Mouse (Mus musculus): ENCODE measurements around the gene Avp. TPM values are rescaled to one million over a fixed set of nuclear protein-coding genes. Genes with fewer than 3 reads are reported as not detected.

Gene Avp
- total RNA-seq, 1 experiment from 2014 or later, result not detected

Other genes with a start within 250 kb of the Avp start
- gene Cpxm1, start 185.0 kb downstream of the Avp start, total RNA-seq (2017), result 0.12 TPM in 1 of 2 replicates, not detected in the other
- not detected in 2 replicates for gene Gm28372, start 177.3 kb downstream of the Avp start, total RNA-seq (2017)
- not detected in 2 replicates for gene 1700020A23Rik, start 177.3 kb downstream of the Avp start, total RNA-seq (2017)
- gene Tmem239, start 176.1 kb downstream of the Avp start, total RNA-seq (2017), result not detected in 2 replicates
- 208 and 223 TPM in 2 replicates for gene Vps16, start 158.2 kb downstream of the Avp start, total RNA-seq (2017)
- gene Pced1a, start 157.9 kb downstream of the Avp start, total RNA-seq (2017), result 16.9 TPM in 2 replicates
- 106 and 115 TPM in 2 replicates for gene Ptpra, start 132.3 kb downstream of the Avp start, total RNA-seq (2017)
- 22.0 and 26.0 TPM in 2 replicates for gene Mrps26, start 18.8 kb downstream of the Avp start, total RNA-seq (2017)
- gene Oxt, start 6.4 kb downstream of the Avp start, total RNA-seq (2017), result not detected in 2 replicates
- 12.0 and 18.9 TPM in 2 replicates for gene Fastkd5, start 47.5 kb upstream of the Avp start, total RNA-seq (2017)
- gene Ubox5, start 47.5 kb upstream of the Avp start, total RNA-seq (2017), result 3.3 and 4.3 TPM in 2 replicates
- gene Lzts3, start 60.2 kb upstream of the Avp start, total RNA-seq (2017), result 0.37 and 0.58 TPM in 2 replicates
- 74.4 and 82.3 TPM in 2 replicates for gene Ddrgk1, start 82.1 kb upstream of the Avp start, total RNA-seq (2017)
- 21.7 and 23.4 TPM in 2 replicates for gene Itpa, start 85.1 kb upstream of the Avp start, total RNA-seq (2017)
- gene Slc4a11, start 115.0 kb upstream of the Avp start, total RNA-seq (2017), result 3.1 and 4.3 TPM in 2 replicates

Measured in neutrophil, adult 5-6 weeks (primary cell).